Mouse (Mus musculus) regulatory T cell (primary cell): Measurements from ENCODE around the gene Gpr25.

Experiments
- in situ Hi-C: fragments of 300-600 bp; cut with MboI, MseI; formaldehyde crosslinking; loops from one replicate; pipeline ENCODE4 v1.15.1; 2025; ENCODE audit warnings: high pct_unique_total_duplicates

The Gpr25 gene

DNA sequence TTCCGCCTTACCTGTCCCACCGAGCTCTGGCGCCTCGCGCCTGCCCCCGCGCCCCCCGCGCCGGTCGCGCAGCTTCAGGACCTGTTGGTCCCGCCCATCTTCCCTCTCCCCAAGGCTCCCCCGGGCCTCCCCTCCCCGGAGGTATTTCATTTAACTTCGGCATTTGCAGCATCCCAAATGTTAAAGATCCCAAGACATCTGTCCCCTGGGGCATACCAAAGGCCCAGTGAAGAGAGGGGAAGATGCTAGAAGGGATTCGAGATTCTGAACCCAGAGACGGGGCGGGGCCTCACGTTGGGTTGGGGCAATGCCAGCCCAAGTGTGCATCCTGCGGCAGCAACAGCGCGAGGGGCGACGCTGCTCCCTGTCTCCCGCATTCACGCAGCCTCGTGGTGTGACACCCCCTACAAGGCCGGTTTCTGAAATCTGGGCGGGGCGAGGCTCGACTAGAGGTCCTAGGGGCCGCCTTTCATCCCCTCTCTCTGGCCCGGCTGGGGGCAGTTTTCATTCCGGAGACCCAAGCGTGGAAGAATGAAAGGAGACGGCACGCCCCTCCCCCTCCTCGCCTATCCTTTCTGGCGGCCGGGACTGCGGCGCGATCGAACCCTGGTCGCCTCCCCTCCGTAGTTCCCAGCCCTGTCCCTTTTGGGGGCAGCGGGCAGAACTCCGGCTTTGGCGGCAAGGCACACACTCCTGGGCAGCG, 26.6 kb downstream of the Gpr25 start, which contains the start of gene Inava:
Inava (minus strand) TSS at position 373 of the 703 bp plus-strand sequence.
- in situ Hi-C loops, result no loop called here

DNA sequence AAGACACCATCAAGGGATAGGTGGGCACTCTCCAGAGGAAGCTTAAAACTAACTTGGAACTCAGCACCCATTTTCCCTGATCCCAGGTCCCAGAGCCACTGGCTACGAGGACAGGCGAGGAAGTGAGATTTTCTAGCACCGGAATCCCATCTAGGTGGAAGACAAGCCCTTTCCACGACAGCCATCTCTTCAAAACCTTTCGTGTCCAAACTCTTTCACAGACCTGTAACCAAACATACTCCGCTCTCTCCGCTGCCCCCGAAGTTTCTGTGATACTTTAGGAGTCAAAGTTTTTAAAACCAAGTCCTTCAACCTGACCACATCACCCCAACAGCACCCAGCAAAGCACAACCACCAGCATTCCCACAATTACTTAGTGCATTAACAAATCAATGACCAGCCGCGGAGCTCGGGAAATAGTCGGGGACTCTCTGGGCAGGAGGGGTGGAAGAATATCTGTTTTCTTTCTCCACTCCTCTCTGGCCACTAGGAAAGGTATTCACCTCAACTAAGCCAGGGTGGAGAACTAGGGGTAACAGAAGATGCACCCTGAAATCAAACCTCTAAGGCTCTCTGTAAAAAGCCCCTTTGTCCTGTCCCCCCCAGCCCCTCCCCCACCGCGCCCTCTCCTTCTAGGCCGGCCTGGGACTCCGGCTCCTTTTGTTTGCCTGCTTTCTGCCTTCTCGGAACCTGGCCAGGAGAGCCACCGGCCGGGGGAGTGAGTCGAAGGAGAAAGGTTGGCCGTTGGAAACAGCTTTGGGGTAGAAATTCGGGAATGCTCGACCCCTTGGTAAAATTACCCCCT, 27.5 kb downstream of the Gpr25 start:
- in situ Hi-C loops, result no loop called here

DNA sequence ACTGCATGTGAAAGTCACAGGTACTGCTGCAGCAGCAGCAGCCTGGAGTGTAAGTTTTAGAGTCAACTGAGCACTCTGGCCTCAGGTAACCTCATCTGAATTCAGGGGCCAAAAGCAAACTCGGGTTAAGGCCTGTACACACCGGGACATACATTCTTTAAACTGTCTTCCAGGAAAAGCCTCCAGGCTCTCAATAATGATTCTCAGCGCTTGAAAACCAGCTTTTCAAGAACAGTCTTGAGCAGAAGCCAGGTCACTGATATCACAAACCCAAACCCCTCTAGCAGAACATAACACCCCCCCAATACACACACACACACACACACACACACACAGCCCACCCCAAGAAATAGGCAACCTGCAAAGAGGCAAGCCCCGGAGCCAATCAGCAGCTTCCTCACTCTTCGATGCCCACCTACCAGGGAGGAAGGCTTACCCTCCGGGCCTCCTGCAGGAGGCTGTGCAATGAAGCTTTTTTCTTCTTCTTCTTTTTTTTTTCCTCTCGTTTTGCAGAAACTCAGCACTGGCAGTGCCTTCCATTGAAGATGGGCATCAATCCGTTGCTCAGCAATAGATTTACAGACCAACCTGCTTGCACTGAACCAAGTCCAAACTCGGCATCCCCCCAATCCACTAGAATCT, 28.3 kb downstream of the Gpr25 start:
- in situ Hi-C loops, result no loop called here

DNA sequence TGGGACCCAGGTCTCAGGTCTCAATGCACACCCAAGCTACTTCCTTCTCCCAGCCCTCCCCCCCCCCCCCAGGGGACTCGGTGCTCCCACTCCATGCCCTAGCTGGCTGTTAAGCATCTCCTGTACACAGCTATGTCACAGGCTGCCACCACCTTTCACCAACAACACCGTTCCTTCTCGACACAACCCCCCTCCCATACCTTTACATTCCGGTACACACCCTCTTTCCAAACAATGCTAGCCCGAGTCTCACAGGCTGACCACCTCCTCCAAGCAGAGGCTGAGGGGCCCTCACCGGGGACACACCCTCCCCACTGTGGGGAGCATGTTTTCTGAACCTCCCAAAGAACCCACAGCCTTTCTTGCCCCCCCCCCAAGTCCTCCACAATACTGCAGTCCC, 29.1 kb downstream of the Gpr25 start:
- in situ Hi-C loops, result no loop called here

DNA sequence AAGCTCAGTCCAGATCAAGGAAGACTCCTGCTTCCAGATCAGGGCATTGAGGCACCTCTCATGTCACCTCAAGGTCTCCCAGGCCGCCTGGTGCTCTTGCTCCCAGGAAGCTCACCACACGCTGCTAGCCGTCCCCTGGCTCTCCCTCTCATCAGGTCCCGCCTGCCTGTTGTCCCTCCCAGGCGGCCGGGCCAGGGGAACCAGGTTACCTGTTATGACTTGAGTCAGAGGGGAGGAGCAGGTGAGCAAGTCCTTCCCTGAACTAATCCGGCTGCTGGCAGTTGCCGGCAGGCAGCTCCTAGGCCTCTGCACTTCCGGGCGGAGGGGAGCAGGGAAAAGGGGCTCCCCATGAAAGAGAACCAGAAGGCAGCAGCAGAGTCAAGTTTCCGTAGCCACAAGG, 30.5 kb downstream of the Gpr25 start:
- in situ Hi-C loops, result no loop called here

DNA sequence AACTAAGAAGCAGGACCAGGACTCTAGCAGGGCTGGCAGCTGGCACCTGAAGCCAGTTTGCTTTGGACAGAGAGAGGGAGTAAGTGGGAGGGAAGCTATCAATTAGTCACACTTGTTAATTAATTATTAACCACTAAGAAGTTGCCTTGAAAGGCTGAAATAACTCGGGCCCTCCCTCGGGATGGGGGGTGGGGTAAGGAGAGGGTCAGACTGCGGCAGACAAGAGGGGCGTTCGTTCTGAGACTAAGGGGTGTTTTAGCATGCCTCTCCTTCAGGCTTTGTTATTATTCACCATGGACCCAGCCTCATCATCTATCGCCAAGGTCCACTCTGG, 31.7 kb downstream of the Gpr25 start:
- in situ Hi-C loops, result no loop called here

DNA sequence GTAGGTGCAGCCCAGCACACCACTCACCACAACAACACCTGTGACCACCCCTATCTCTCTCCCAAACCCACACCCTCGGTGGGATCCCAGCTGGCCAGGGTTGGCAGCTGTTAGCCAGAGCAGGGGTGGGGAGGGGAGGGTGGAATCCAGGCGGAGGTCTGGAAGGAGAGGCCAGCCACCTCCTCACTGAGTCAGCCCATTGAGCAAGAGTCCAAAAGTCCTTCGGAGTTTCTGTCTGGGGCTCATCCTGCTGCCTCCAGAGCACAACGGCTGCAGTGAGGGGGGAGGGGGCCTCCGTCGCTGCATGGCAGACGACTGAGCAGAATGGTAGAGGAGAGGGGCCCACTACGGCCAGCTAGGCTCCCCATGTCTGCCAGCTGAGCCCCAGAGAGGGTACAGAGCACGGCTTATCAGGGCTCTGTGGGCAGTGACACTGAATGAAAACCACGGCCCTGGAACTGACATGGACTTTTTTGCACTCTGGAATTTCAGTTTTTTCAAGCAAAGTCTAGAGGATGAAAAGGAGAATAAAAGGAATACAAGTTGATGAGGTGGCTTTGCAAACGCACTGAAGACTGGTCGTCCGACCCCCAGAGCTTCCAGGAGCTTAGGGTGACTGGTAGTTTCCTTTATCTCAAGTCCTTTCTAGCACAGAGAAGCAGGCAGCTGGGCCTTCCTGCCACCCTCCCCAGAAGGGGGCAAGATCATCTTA, 32.2 kb downstream of the Gpr25 start:
- in situ Hi-C loops, result no loop called here

DNA sequence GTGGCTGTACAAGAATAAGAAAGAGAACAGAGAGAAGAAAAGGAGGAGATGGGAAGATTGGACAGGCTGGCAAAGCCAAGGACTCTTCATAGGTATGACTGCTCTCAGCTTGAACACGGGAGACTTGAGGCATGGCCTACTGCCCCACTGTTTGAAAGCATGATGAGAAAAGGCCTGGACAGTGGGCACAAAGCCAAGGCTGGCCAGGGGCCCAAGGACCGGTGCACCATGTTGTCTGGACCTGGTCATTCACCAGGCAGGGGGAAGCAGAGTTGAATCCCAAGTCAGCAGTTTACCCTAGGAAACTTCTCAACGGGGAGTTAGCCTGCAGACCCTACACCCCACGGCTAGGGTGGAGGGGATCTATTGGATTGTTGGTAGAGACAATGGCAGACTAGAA, 32.8 kb downstream of the Gpr25 start:
- in situ Hi-C loops, result no loop called here

DNA sequence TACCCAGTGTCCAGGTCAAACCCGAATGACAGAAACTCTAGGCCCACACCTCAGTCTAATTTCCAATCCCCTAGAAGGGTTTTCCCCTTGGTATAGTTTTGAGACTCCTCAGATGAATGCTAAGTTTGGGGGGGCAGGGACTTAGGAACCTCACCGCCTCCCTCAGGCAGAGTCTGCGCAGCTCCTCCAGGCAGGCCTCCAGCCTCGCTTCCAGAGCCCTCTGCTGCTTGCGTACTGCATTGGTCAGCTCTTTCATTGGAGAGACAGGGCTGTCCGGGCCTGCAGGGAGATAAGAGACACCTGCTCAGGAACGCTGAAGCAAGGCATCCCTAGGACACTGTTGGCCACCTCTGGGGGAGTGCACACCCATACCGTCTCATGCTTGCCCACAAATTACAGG, 34.0 kb downstream of the Gpr25 start:
- in situ Hi-C loops, result no loop called here

DNA sequence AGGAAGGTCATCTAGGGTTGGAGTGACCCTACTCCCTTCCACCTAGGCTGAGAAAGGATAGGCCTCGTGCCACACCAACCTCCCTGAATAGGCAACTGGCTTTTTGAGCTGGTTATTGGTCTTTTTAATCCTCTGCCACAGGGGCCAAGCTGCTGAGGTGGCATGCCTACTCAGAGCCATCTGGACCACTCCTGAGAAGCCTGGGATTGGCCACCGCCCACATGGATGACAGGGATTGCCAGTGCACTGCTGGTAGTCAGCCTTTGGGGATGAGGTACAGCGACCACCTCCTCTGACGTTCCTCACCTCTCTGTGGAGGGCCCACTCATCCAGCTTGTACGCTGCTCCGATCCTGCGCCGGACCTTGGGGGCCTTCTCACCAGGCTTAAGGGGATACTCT, 34.8 kb downstream of the Gpr25 start:
- in situ Hi-C loops, result no loop called here

DNA sequence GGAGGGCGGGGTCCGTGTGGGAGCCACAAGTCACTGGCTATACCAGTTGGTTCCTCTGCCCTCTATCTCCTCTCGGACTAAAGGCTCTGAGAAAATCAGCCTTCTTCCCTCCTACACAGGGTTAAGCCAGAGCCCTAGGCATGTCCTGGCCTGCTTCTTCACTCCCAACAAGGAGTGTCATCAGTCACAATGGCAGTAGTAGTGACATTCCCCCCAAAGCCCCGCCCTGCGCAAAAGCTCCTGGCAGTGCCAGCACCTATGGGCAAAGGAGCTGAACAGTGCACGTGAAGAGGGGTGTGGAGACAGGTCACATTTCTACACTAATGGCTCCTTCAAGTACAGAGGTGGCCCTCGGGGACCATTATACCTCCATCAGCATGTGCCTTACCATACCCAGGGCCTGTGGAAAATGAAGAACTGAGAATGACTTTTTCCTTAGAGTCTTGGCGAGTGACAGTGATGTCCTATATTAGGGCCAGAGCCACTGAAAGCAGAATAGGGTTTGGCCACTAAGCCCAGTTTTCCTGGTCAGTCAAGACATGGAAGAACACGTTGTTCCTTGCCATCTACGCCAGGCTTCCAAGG, 36.8 kb downstream of the Gpr25 start:
- in situ Hi-C loops, result no loop called here

DNA sequence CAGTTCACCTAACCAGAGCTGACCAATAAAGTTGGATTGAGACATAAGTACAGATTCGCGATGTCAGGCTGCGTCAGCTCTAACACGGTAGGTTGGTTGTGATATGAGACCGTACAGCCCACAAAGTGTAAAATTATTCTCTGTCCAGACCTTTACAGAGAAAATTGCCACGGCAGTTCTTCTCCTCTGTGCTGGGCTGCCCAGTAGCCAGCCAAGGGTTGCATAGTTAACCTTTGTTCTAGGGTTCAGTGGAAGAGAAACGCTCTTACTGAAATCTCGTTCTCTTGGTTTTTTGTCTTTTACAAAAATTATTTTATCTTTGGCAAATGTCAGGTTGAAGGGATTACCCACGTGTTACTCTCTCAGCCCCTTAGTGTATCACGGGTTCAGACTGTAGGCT, 38.3 kb downstream of the Gpr25 start:
- in situ Hi-C loops, result no loop called here

DNA sequence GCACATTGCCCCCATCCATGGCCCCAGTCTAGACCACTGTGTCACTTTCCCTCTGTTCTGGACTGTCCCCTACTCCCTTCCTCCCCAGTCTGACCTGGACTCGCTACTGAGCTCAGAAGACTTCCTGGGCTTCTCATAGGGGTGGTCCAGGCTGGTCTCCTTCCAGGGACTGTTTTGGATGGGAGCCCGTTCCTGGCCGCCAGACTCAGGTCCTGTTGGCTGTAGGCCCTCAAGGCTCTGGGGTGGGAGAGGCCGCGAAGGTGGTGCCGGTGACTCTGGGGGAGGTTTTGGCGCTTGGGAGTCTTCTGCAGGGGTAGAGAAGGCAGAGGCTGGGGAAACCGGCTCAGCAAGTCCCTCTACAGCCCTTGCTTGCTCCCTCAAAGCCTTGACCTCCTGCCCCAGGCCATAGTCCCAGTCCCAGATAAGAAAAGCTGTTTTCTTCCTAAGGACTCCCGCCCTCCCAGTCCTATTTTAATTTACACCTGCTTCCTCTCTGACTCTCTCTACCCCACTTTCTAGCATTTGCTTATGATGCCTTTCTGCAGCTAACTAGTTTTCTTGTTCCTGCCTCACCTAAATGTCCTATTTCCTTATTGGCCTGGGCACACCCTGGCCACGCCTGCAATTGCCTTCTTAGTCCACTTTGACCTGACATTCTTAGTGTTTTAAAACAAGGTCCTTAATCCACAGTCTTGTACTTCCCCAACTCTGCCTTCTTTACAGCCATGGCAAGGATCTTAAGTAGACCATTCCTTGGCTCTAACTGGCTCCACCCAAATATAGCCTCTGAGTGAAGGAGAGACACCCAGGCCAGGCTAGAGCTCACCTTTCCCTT, 40.4 kb downstream of the Gpr25 start:
- in situ Hi-C loops, result no loop called here

DNA sequence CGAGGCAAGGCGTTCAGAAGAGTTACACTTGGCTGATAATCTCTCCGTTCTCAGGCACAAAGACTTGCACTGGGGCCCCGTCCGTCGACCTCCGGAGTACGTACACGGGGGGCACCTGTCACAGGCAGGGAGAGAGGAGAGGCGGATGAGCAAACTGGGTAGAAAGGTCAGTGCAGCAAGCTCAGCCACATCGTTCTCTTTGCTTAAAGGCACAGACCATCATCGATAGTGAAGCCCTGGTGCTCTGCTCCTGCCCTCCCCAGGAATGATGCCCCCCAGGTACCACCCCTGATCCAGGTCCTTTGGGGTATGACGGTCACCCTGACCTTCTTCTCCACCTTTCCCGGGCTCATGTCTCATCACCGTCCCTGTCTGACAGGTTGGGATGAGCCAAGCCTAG, 46.4 kb downstream of the Gpr25 start:
- in situ Hi-C loops, result loop anchor here (5.0 kb wide), 1 partner anchor 42 kb away; no protein-coding TSS in a partner anchor

DNA sequence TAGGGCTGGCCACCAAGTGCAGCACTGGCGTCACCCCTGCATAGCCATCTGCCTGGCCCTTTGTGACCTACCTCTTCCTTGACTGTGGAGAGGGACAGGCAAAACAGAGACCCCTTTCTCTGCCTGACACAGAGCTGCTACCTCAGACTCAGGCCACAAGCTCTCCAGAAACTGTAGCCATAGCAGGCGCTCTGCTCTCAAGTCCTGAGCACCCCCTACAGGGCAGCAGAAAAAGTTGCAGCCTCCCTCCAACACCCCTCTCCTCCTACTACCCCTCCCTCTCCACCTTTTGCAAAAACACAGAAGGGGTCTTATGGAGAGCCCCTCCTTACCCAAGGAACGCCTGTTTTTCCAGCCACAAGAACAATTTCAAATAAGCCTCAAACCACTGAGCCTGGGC, 47.9 kb downstream of the Gpr25 start, which contains the start of gene Mroh3:
Mroh3 (minus strand) TSS at position 26 of the 400 bp plus-strand sequence.
- in situ Hi-C loops, result loop anchor here (5.0 kb wide), 1 partner anchor 41 kb away; no protein-coding TSS in a partner anchor
